Mouse (Mus musculus) megakaryocyte, embryonic 14.5 days (primary cell): ENCODE measurements around the gene Ifi203. TPM values are rescaled to one million over a fixed set of nuclear protein-coding genes. Genes with fewer than 3 reads are reported as not detected.
"Not testable (repeated sequence)": the region's sequence is repeated elsewhere in the genome, so short reads cannot be mapped to it uniquely, and the experiment has no call there.

ENCODE experiments used
- H3K27me3 ChIP-seq: replicated peaks from 2 replicates; pipeline ENCODE3; 2012; ENCODE audit warnings: inconsistent platforms
- H3K36me3 ChIP-seq: replicated peaks from 2 replicates; pipeline ENCODE3; 2012; ENCODE audit warnings: low read length, inconsistent platforms, mixed read lengths
- H3K4me1 ChIP-seq: 2 replicates; pipeline ENCODE4 v1.6.1; 2012; ENCODE audit warnings: inconsistent platforms
- H3K4me3 ChIP-seq: replicated peaks from 2 replicates; pipeline ENCODE3; 2012; ENCODE audit warnings: moderate library complexity, mild to moderate bottlenecking, inconsistent platforms
- H3K9me3 ChIP-seq: 2 replicates; pipeline ENCODE4 v1.6.1; 2012; ENCODE audit warnings: inconsistent platforms
- FLI1 ChIP-seq: IDR thresholded peaks from 2 replicates; pipeline ENCODE4 v1.6.1; 2012; ENCODE audit warnings: low read length, inconsistent platforms, mixed read lengths
- GATA1 ChIP-seq: IDR thresholded peaks from 3 replicates; pipeline ENCODE4 v1.6.1; 2012; ENCODE audit warnings: mixed read lengths, low read length, inconsistent platforms, borderline replicate concordance
- polyA plus RNA-seq: library from polyadenylated mRNA; stranded (reverse); fragments of >175 nt; gene quantifications from 2 replicates; pipeline ENCODE4 v1.2.3, GENCODE M21; 2012; ENCODE audit warnings: low replicate concordance; ENCODE audit not compliant: insufficient read depth

The Ifi203 gene
- 2.3 TPM in 1 of 2 replicates, not detected in the other for polyA plus RNA-seq

GRCm38 (mm10) chr1:173941924-173942779, at the start of gene Ifi203, which contains the start of gene Mndal:
TSS of gene Ifi203 (minus strand) at chr1:173942672.
TSS of gene Mndal (minus strand) at chr1:173942491.
- not testable (repeated sequence) for H3K9me3 ChIP-seq, H3K27me3 ChIP-seq, H3K4me1 ChIP-seq, H3K36me3 ChIP-seq
- peak within 1 kb of the TSS; percentile 57 for H3K4me3 ChIP-seq

DNA sequence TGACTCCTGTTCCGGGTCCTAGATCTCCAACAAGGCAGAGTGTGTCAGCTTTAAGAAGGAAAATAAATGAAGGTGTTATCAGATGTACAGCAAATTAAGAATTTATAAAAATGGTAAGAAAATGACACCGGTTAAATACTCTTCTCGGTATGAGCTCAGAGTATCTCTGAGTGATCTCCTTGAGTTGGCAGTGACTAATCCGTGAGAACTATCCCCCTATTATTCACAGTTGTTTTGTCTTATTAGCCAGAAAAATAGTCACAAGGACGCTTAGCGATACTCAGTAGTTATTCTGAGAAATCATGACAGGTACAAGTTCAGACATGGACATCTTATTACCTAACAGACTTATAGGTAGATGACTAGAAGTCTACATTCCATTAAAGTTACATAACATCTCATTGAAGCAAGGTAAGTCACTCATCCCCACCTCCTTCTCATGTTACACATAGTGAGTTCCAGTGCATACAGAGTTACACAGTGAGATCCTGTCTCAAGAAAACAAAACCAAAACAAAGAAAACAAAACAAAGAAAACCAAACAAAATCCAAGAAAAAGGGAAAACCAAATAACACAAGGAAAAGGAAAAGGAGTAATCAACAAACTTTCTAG, 40.3 kb upstream of the Ifi203 start, which contains the start of gene Ifi202b:
Gene Ifi202b, minus strand, starts transcription at position 51 of the 612 bp plus-strand sequence.
- H3K27me3 ChIP-seq, H3K9me3 ChIP-seq, H3K36me3 ChIP-seq, H3K4me1 ChIP-seq, H3K4me3 ChIP-seq: not testable (repeated sequence)

- H3K9me3 ChIP-seq, H3K36me3 ChIP-seq, H3K27me3 ChIP-seq, H3K4me3 ChIP-seq, H3K4me1 ChIP-seq: not testable (repeated sequence)
Measured at GRCm38 (mm10) chr1:173981038-173981437, 38.6 kb upstream of the Ifi203 start.

DNA sequence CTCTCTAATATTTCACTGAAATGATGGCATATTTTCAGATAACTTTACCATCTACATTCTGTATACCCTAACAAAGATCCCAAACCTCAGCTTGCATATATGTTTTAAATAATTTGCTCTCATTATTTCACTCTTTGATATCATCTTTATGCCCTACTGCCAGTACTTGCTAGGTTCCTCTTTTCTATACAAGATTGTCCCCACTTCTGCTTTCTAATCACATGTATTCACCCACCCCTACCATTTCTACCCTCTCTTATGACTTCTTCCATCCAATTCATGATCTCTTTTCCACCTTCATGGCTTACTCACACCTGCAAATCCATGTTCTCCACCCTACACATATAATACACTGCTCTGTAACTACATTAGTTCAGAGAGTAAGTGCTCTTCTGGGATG, 35.1 kb upstream of the Ifi203 start:
- H3K36me3 ChIP-seq = no peaks in the 10 kb centered on the region
- H3K27me3 ChIP-seq = no peaks in the 10 kb centered on the region
- no peaks in the 10 kb centered on the region for H3K4me1 ChIP-seq
- H3K4me3 ChIP-seq = no peak overlapping the region
- TF ChIP-seq GATA1 = no peak
- TF ChIP-seq FLI1 = no peak
- no peaks in the 10 kb centered on the region for H3K9me3 ChIP-seq

DNA sequence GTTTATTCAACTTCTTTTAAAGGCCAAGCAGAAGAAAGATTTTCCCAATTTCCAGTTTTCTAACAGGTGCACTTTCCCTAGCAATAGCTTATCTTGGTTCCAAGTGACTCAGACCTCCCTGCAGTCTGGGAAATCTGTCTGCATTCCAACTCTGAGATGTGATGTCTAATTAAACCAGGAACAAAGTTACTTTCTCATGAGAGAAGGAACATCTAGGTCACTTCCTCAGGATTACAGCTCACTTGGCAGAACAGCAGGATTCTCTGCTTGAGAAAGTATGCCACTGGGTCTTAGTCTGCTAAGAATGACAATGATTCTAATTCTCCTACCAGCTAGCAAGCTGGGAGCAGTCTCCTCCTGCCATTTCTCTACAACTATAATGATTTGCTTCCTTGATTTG, 30.6 kb upstream of the Ifi203 start:
- H3K4me1 ChIP-seq = no peaks in the 10 kb centered on the region
- no peaks in the 10 kb centered on the region for H3K27me3 ChIP-seq
- H3K4me3 ChIP-seq = no peak overlapping the region
- TF ChIP-seq GATA1 = no peak
- H3K36me3 ChIP-seq = no peaks in the 10 kb centered on the region
- no peaks in the 10 kb centered on the region for H3K9me3 ChIP-seq

DNA sequence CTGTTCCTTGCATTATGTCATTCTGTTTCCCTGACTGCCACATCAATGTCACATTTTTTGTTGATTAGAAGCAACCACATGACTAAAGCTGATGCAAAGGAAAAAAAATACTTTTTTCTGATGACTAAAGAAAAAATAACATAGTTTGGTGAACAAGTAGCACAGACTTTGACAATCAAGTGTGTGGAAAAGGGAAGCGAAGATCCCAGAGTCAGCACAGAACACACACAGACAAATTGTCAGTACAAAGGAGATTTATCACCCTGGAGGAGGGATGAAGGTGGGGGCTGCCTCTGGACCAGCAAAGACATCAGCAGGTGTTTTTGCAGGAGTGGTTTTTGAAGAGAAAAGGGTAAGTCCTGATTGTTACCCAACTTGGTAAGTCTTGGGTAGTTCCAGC, 19.0 kb upstream of the Ifi203 start:
- not testable (repeated sequence) for H3K27me3 ChIP-seq, H3K4me1 ChIP-seq, H3K4me3 ChIP-seq, H3K9me3 ChIP-seq, H3K36me3 ChIP-seq

DNA sequence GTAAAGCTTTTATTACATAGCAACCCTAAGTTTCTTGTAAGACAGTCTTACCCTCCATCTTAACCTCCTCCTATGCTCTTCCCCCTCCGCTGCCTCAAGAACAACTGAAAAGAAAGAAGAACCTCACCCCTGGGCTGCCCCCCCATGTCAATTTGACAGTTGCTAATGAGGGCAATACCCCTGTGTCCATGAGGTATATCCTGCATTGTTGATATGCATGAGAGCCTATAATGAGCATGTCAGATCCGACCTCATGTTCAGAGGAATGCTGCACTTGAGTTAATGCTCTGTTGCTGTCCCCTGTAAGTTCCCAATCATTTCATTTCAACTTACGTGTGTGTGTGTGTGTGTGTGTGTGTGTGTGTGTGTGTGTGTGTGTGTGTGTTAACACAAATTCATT, 17.5 kb upstream of the Ifi203 start:
- not testable (repeated sequence) for H3K4me3 ChIP-seq, H3K9me3 ChIP-seq, H3K4me1 ChIP-seq, H3K36me3 ChIP-seq, H3K27me3 ChIP-seq

GRCm38 (mm10) chr1:173955839-173956527, 13.5 kb upstream of the Ifi203 start:
- H3K36me3 ChIP-seq, H3K9me3 ChIP-seq, H3K4me3 ChIP-seq, H3K27me3 ChIP-seq, H3K4me1 ChIP-seq: not testable (repeated sequence)

GRCm38 (mm10) chr1:173955071-173955796, 12.8 kb upstream of the Ifi203 start:
- no peaks in the 10 kb centered on the region for H3K9me3 ChIP-seq
- H3K36me3 ChIP-seq = no peaks in the 10 kb centered on the region
- H3K4me3 ChIP-seq = no peak overlapping the region
- peaks cover 4% of the 10 kb centered on the region; the same call in 1 of the 2 replicates for H3K4me1 ChIP-seq
- TF ChIP-seq GATA1 = no peak
- no peak for TF ChIP-seq FLI1
- no peaks in the 10 kb centered on the region for H3K27me3 ChIP-seq

- no peaks in the 10 kb centered on the region for H3K9me3 ChIP-seq
- no peak overlapping the region for H3K4me3 ChIP-seq
- H3K4me1 ChIP-seq = peaks cover 17% of the 10 kb centered on the region
- no peaks in the 10 kb centered on the region for H3K36me3 ChIP-seq
- TF ChIP-seq FLI1 (no peak), GATA1 (no peak)
- H3K27me3 ChIP-seq = no peaks in the 10 kb centered on the region
Measured at GRCm38 (mm10) chr1:173953563-173953962, 11.1 kb upstream of the Ifi203 start.

GRCm38 (mm10) chr1:173949044-173949443, 6.6 kb upstream of the Ifi203 start:
- not testable (repeated sequence) for H3K27me3 ChIP-seq, H3K9me3 ChIP-seq, H3K36me3 ChIP-seq, H3K4me3 ChIP-seq
- H3K4me1 ChIP-seq = peaks cover 14% of the 10 kb centered on the region

GRCm38 (mm10) chr1:173942780-173943066, 251 bp upstream of the Ifi203 start:
- H3K4me1 ChIP-seq, H3K36me3 ChIP-seq, H3K27me3 ChIP-seq, H3K9me3 ChIP-seq: not testable (repeated sequence)
- H3K4me3 ChIP-seq = peak overlapping the region; percentile 57

- not testable (repeated sequence) for H3K27me3 ChIP-seq, H3K36me3 ChIP-seq, H3K4me3 ChIP-seq, H3K9me3 ChIP-seq, H3K4me1 ChIP-seq
Measured at GRCm38 (mm10) chr1:173941522-173941921, 950 bp downstream of the Ifi203 start.

DNA sequence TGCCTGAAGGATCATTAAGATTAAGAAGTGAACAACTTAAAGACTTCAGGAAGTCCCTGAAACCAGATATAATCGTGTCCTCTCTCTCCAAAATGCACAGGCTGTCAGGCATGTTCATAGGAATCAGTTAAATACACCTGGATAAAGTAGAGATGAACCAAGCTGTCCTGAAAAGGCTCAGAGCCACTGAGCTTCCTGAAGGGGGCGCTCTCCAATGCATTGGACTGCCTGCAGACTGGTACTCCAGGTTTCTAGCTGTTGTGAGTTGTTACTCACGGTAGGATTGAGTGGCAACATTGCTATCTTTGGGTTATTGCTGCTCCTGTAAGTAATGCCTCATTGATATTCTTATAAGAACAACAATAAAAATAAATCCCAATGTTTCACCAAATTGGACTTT, 23.2 kb downstream of the Ifi203 start:
- H3K9me3 ChIP-seq, H3K4me3 ChIP-seq, H3K4me1 ChIP-seq, H3K36me3 ChIP-seq, H3K27me3 ChIP-seq: not testable (repeated sequence)
